Mouse (Mus musculus) hindbrain, embryonic 10.5 days (tissue): ENCODE results near the gene Spag4. TPM values are rescaled to one million over a fixed set of nuclear protein-coding genes. Genes with fewer than 3 reads are reported as not detected.
A peak's percentile ranks its signal among the peaks of the same experiment; 100 is the strongest.
"Not testable (repeated sequence)": the region's sequence is repeated elsewhere in the genome, so short reads cannot be mapped to it uniquely, and the experiment has no call there.

Experiments
- DNase-seq: peaks from one replicate; pipeline ENCODE4 v3.0.0-alpha.2; 2017; ENCODE audit warnings: low spot score
- H3K27ac ChIP-seq: fragments of 300-500 bp; sonication (generic); 2 replicates; pipeline ENCODE4 v1.5.1; 2016; ENCODE audit warnings: mild to moderate bottlenecking, moderate library complexity
- H3K27me3 ChIP-seq: fragments of 300-500 bp; sonication (generic); 2 replicates; pipeline ENCODE4 v1.6.1; 2016; ENCODE audit warnings: mild to moderate bottlenecking; ENCODE audit not compliant: poor library complexity, insufficient read depth, severe bottlenecking
- H3K36me3 ChIP-seq: fragments of 300-500 bp; sonication (generic); 2 replicates; pipeline ENCODE4 v1.6.1; 2016; ENCODE audit warnings: mild to moderate bottlenecking, moderate library complexity
- H3K4me1 ChIP-seq: fragments of 300-500 bp; sonication (generic); replicated peaks from 2 replicates; pipeline ENCODE4 v1.6.1; 2016; ENCODE audit warnings: mild to moderate bottlenecking
- H3K4me3 ChIP-seq: fragments of 300-500 bp; sonication (generic); 2 replicates; pipeline ENCODE4 v1.5.1; 2016; ENCODE audit warnings: mild to moderate bottlenecking, moderate library complexity
- H3K9me3 ChIP-seq: fragments of 300-500 bp; sonication (generic); 2 replicates; pipeline ENCODE4 v1.6.1; 2016; ENCODE audit warnings: mild to moderate bottlenecking, moderate library complexity
- WGBS: fragments of 180-500 bp; shearing (Covaris S2); methylation state at CpG from one replicate; pipeline ENCODE4 v1.1.7; 2016; 5-methylcytosine and 5-hydroxymethylcytosine counted together
- polyA plus RNA-seq: library from polyadenylated mRNA; unstranded; fragments of >200 nt; fragmentation: Nextera tagmentation; extraction: Ambion mirVana; gene quantifications from 2 replicates; pipeline ENCODE4 v1.2.1, GENCODE M21; 2016

The Spag4 gene
- polyA plus RNA-seq, 1 experiment from 2014 or later: 6.9 TPM

GRCm38 (mm10) chr2:156077461-156077860, 12.5 kb downstream of the Spag4 start:
- H3K27me3 ChIP-seq: no peaks in the 10 kb centered on the region
- WGBS: 92% methylated on average over 7 of the region's 7 CpGs
- H3K4me3 ChIP-seq: no peak overlapping the region
- H3K36me3 ChIP-seq: peaks cover 80% of the 10 kb centered on the region
- no peak for DNase-seq
- H3K9me3 ChIP-seq: no peaks in the 10 kb centered on the region
- H3K27ac ChIP-seq: no peak overlapping the region
- H3K4me1 ChIP-seq: no peaks in the 10 kb centered on the region

GRCm38 (mm10) chr2:156078421-156079182, 13.6 kb downstream of the Spag4 start:
- no peak overlapping the region for H3K27ac ChIP-seq
- 92% methylated on average over 16 of the region's 16 CpGs for WGBS

GRCm38 (mm10) chr2:156079183-156079560, 14.2 kb downstream of the Spag4 start:
- 94% methylated on average over 8 of the region's 8 CpGs for WGBS
- Histone ChIP-seq H3K27me3 (no peaks in the 10 kb centered on the region), H3K4me1 (no peaks in the 10 kb centered on the region), H3K36me3 (peaks cover 63% of the 10 kb centered on the region), H3K4me3 (no peak overlapping the region), H3K9me3 (no peaks in the 10 kb centered on the region), H3K27ac (no peak overlapping the region)
- no peak for DNase-seq

More at GRCm38 (mm10) chr2:156078421-156079182, 13.6 kb downstream of the Spag4 start:
- Histone ChIP-seq H3K36me3 (peaks cover 68% of the 10 kb centered on the region), H3K4me3 (no peak overlapping the region), H3K27me3 (no peaks in the 10 kb centered on the region), H3K4me1 (no peaks in the 10 kb centered on the region), H3K9me3 (no peaks in the 10 kb centered on the region)
- DNase-seq: no peak

- WGBS: 63% methylated on average over 4 of the region's 4 CpGs
- no peak overlapping the region for H3K4me3 ChIP-seq
- H3K27ac ChIP-seq: no peak overlapping the region
- H3K36me3 ChIP-seq: peaks cover 58% of the 10 kb centered on the region
- no peak for DNase-seq
- H3K4me1 ChIP-seq: no peaks in the 10 kb centered on the region
- no peaks in the 10 kb centered on the region for H3K9me3 ChIP-seq
- H3K27me3 ChIP-seq: no peaks in the 10 kb centered on the region
Observed at GRCm38 (mm10) chr2:156079674-156080073, 14.7 kb downstream of the Spag4 start.

- H3K4me3 ChIP-seq: no peak overlapping the region
- no peaks in the 10 kb centered on the region for H3K27me3 ChIP-seq
- peaks cover 50% of the 10 kb centered on the region for H3K36me3 ChIP-seq
- H3K9me3 ChIP-seq: no peaks in the 10 kb centered on the region
- 89% methylated on average over 7 of the region's 7 CpGs for WGBS
- H3K4me1 ChIP-seq: no peaks in the 10 kb centered on the region
- no peak overlapping the region for H3K27ac ChIP-seq
- no peak for DNase-seq
Observed at GRCm38 (mm10) chr2:156080391-156080790, 15.4 kb downstream of the Spag4 start.

GRCm38 (mm10) chr2:156084541-156084940, 19.6 kb downstream of the Spag4 start:
- no peaks in the 10 kb centered on the region for H3K9me3 ChIP-seq
- WGBS: 97% methylated on average over 3 of the region's 3 CpGs
- H3K4me3 ChIP-seq: no peak overlapping the region
- peaks cover 2% of the 10 kb centered on the region; the same call in 1 of the 2 replicates for H3K4me1 ChIP-seq
- no peak for DNase-seq
- H3K36me3 ChIP-seq: peaks cover 32% of the 10 kb centered on the region
- H3K27me3 ChIP-seq: no peaks in the 10 kb centered on the region
- no peak overlapping the region for H3K27ac ChIP-seq

- Histone ChIP-seq H3K36me3 (peaks cover 38% of the 10 kb centered on the region), H3K4me3 (no peak overlapping the region), H3K9me3 (no peaks in the 10 kb centered on the region), H3K27ac (no peak overlapping the region), H3K4me1 (peaks cover 17% of the 10 kb centered on the region), H3K27me3 (no peaks in the 10 kb centered on the region)
- WGBS: 89% methylated on average over 7 of the region's 7 CpGs
- no peak for DNase-seq
Observed at GRCm38 (mm10) chr2:156087391-156088110, 22.6 kb downstream of the Spag4 start.

GRCm38 (mm10) chr2:156089799-156090198, 24.8 kb downstream of the Spag4 start:
- WGBS: 81% methylated on average over 1 of the region's 1 CpGs
- H3K27me3 ChIP-seq: no peaks in the 10 kb centered on the region
- no peaks in the 10 kb centered on the region for H3K9me3 ChIP-seq
- H3K27ac ChIP-seq: no peak overlapping the region
- DNase-seq: no peak
- peaks cover 53% of the 10 kb centered on the region for H3K36me3 ChIP-seq
- H3K4me3 ChIP-seq: no peak overlapping the region
- H3K4me1 ChIP-seq: peaks cover 17% of the 10 kb centered on the region

GRCm38 (mm10) chr2:156091926-156092325, 27.0 kb downstream of the Spag4 start:
- Histone ChIP-seq H3K4me1 (peaks cover 17% of the 10 kb centered on the region), H3K27ac (no peak overlapping the region), H3K36me3 (peaks cover 72% of the 10 kb centered on the region), H3K9me3 (no peaks in the 10 kb centered on the region), H3K27me3 (no peaks in the 10 kb centered on the region), H3K4me3 (no peak overlapping the region)
- WGBS: 91% methylated on average over 5 of the region's 5 CpGs
- DNase-seq: no peak

- Histone ChIP-seq H3K4me3 (peak overlapping the region; percentile 90), H3K4me1 (peaks cover 18% of the 10 kb centered on the region), H3K36me3 (peaks cover 38% of the 10 kb centered on the region), H3K27me3 (no peaks in the 10 kb centered on the region), H3K9me3 (no peaks in the 10 kb centered on the region), H3K27ac (peak overlapping the region; percentile 99)
- WGBS: 1% methylated on average over 16 of the region's 16 CpGs
- peak; percentile 57 for DNase-seq
Observed at GRCm38 (mm10) chr2:156110627-156111357, 45.8 kb downstream of the Spag4 start.

- DNase-seq: peak; percentile 95
- WGBS: under 1% methylated on average over 74 of the region's 74 CpGs
Observed at GRCm38 (mm10) chr2:156111358-156112079, 46.5 kb downstream of the Spag4 start, which contains the start of the genes Cpne1 and Rbm12. Cpne1 (minus strand) TSS chr2:156111965. Rbm12 (minus strand) TSS chr2:156111978.

GRCm38 (mm10) chr2:156112080-156112423, 47.1 kb downstream of the Spag4 start:
- 26% methylated on average over 5 of the region's 5 CpGs for WGBS
- H3K36me3 ChIP-seq: peaks cover 25% of the 10 kb centered on the region
- not testable (repeated sequence) for H3K9me3 ChIP-seq

More at GRCm38 (mm10) chr2:156111358-156112079, 46.5 kb downstream of the Spag4 start, which contains the start of the genes Cpne1 and Rbm12:
- peak within 1 kb of the TSS; percentile 99 for H3K27ac ChIP-seq
- H3K9me3 ChIP-seq: no peaks in the 10 kb centered on the region
- H3K36me3 ChIP-seq: peaks cover 30% of the 10 kb centered on the region
- H3K27me3 ChIP-seq: no peaks in the 10 kb centered on the region
- H3K4me1 ChIP-seq: peaks cover 15% of the 10 kb centered on the region
- peak within 1 kb of the TSS; percentile 90 for H3K4me3 ChIP-seq

More at GRCm38 (mm10) chr2:156112080-156112423, 47.1 kb downstream of the Spag4 start:
- H3K27me3 ChIP-seq, DNase-seq: not testable (repeated sequence)
- Histone ChIP-seq H3K4me3 (peak overlapping the region; percentile 90), H3K4me1 (peaks cover 15% of the 10 kb centered on the region), H3K27ac (peak overlapping the region; percentile 99)
